Mouse (Mus musculus) adipose tissue, adult 10 weeks (tissue): ENCODE measurements around the gene Capn9. TPM values are rescaled to one million over a fixed set of nuclear protein-coding genes. Genes with fewer than 3 reads are reported as not detected.

ENCODE experiments used
- polyA plus RNA-seq: library from polyadenylated mRNA; stranded (reverse); fragments of 350-450 nt; fragmentation: Illumina TruSeq; extraction: RNeasy Lipid Tissue Mini Kit (QIAGEN cat#74804); gene quantifications from one replicate; pipeline ENCODE4 v1.2.3, GENCODE M21; 2014; ENCODE audit warnings: low read depth, low replicate concordance

The Capn9 gene
- not detected for polyA plus RNA-seq

GRCm38 (mm10) chr8:124575811-124576210 lies at the start of gene Capn9:
Gene Capn9 (plus strand): TSS chr8:124576111.

DNA sequence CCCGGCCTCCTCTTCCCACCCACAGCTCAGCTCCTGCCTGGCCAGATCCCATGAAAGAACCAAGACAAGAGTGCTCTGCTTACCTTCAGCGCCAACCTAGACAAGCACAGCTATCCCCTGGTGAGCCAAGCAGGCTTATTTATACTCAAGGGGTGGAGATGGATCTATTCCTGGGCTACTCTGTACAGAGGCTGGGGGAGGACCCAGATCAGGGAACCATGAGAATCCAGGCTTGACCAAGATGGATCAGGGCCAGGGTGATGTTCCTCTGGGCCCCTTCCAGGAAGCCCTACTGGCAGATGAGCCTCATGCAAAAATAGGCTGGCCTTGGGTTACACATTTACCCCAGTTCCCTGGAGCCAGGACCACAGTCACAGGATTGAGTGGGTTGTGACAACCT lies 6.3 kb upstream of the Capn9 start, which contains the start of gene Agt:
Agt (minus strand) TSS at position 114 of the 400 bp plus-strand sequence.

DNA sequence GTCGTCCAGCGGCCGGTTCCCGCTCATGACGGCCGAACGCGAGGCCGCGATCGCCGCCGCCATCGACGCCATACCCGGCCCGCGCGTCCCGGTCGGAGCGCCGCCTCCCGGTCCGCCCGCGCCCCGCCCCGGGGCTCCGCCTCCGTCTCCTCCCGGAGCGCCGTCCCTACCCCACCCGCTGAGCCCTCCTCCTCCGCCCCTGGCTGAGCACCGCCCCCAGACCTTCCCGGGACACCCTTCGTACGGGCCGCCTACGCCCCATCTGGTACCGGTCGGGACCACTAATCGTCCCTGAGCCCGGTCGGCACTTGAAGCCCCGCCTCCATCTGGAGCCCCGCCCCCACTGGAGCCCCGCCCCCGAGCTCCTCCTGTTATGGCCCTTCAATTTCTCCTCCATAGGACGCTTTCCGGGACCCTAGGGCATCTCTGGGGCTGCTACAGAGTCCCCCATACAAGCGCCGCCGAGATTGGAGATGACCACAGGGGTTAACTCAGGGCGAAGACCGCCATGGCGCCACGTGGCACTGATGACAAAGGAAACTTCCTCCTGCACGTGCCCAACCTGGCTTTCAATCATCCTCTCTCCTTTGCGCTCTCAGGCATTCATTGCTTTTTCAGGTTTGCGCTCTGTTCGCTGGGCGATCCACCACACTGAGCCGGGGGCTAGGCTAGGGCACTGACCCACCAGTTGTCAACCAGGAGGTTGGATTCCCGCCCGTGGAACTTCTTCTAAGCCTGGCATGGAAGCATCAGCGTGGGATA lies 87.4 kb downstream of the Capn9 start, which contains the start of gene 2310022B05Rik:
2310022B05Rik (minus strand) TSS at position 258 of the 762 bp plus-strand sequence.

Other genes starting within 250 kb of the Capn9 start
- gene Pgbd5, start 136.5 kb upstream of the Capn9 start, polyA plus RNA-seq: 1.1 TPM
- gene Cog2, start 55.3 kb upstream of the Capn9 start, polyA plus RNA-seq: 22.8 TPM
- gene Agt, start 6.4 kb upstream of the Capn9 start, polyA plus RNA-seq: 221 TPM
- gene 2310022B05Rik, start 87.3 kb downstream of the Capn9 start, polyA plus RNA-seq: 24.7 TPM
- 38.5 TPM for gene Ttc13, start 145.9 kb downstream of the Capn9 start, polyA plus RNA-seq
- gene Arv1, start 146.0 kb downstream of the Capn9 start, polyA plus RNA-seq: 9.9 TPM
- gene Fam89a, start 175.7 kb downstream of the Capn9 start, polyA plus RNA-seq: 4.6 TPM
- gene Trim67, start 217.0 kb downstream of the Capn9 start, polyA plus RNA-seq: 4.1 TPM